Mouse (Mus musculus) cerebellum, adult 2 months (tissue): ENCODE measurements at regions not wholly inside any gene's neighbourhood (a gene's known extent, or its start where the extent isn't known, plus 50 kb on each side); places are given as distances from the start of the nearest gene placed in this dataset.
"Not testable (repeated sequence)": the region's sequence is repeated elsewhere in the genome, so short reads cannot be mapped to it uniquely, and the experiment has no call there.

Experiments used
- DNase-seq, 2 experiments: peaks; one replicate each; pipeline ENCODE4 v3.0.0; 2021
- H3K27ac ChIP-seq: fragments of 200-500 bp; 2 replicates; pipeline ENCODE4 v1.5.1; 2012; ENCODE audit warnings: low read length, control low read depth, inconsistent platforms; ENCODE audit not compliant: insufficient read depth
- H3K27me3 ChIP-seq: fragments of 200-500 bp; 2 replicates; pipeline ENCODE4 v1.6.1; 2012; ENCODE audit warnings: inconsistent platforms, mild to moderate bottlenecking, low read length, moderate library complexity; ENCODE audit not compliant: control insufficient read depth, insufficient read depth
- H3K4me1 ChIP-seq: fragments of 200-500 bp; 2 replicates; pipeline ENCODE4 v1.6.1; 2011; ENCODE audit warnings: low read length; ENCODE audit not compliant: control insufficient read depth, insufficient read depth
- H3K4me3 ChIP-seq: fragments of 200-500 bp; replicated peaks from 2 replicates; pipeline ENCODE3; 2011; ENCODE audit warnings: mild to moderate bottlenecking, low read depth, low read length, control low read depth; ENCODE audit not compliant: insufficient read depth
- CTCF ChIP-seq: fragments of 200-500 bp; IDR thresholded peaks from 2 replicates; pipeline ENCODE4 v1.5.1; 2011; ENCODE audit warnings: low read depth, mild to moderate bottlenecking, control low read depth, low read length, moderate library complexity, borderline replicate concordance; ENCODE audit not compliant: insufficient read depth
- POLR2A ChIP-seq: fragments of 200-500 bp; IDR thresholded peaks from 2 replicates; pipeline ENCODE4 v1.6.1; 2011; ENCODE audit warnings: low read length, control low read depth, borderline replicate concordance; ENCODE audit not compliant: insufficient read depth
- WGBS: fragments of 180-500 bp; shearing (Covaris S2); methylation state at CpG from one replicate; pipeline ENCODE4 v1.1.7; 2018; 5-methylcytosine and 5-hydroxymethylcytosine counted together

- TF ChIP-seq CTCF: no peak
- no peak for TF ChIP-seq POLR2A
- H3K27ac ChIP-seq: no peak overlapping the region
- 34% methylated on average over 7 of the region's 7 CpGs for WGBS
- H3K4me3 ChIP-seq: no peak overlapping the region
- no peaks in the 10 kb centered on the region for H3K27me3 ChIP-seq
- peak; percentile 43 to 49 for DNase-seq
- H3K4me1 ChIP-seq: peaks cover 6% of the 10 kb centered on the region; the same call in 1 of the 2 replicates
Measured at GRCm38 (mm10) chr4:143055371-143055770, 157.4 kb downstream of the Prdm2 start.

- H3K27me3 ChIP-seq: no peaks in the 10 kb centered on the region
- TF ChIP-seq CTCF (no peak), POLR2A (no peak)
- no peak for DNase-seq
- peaks cover 6% of the 10 kb centered on the region; the same call in 1 of the 2 replicates for H3K4me1 ChIP-seq
- WGBS: 90% methylated on average over 5 of the region's 5 CpGs
- H3K4me3 ChIP-seq: no peak overlapping the region
- no peak overlapping the region for H3K27ac ChIP-seq
Measured at GRCm38 (mm10) chr4:143053029-143053428, 159.8 kb downstream of the Prdm2 start.

GRCm38 (mm10) chr4:143051205-143051604 is 161.6 kb downstream of the Prdm2 start:
- H3K4me3 ChIP-seq: no peak overlapping the region
- 81% methylated on average over 1 of the region's 1 CpGs for WGBS
- H3K27me3 ChIP-seq: no peaks in the 10 kb centered on the region
- no peak overlapping the region for H3K27ac ChIP-seq
- H3K4me1 ChIP-seq: peaks cover 6% of the 10 kb centered on the region; the same call in 1 of the 2 replicates
- no peak for DNase-seq
- TF ChIP-seq CTCF (no peak), POLR2A (no peak)

GRCm38 (mm10) chr4:143045245-143045644 is 167.6 kb downstream of the Prdm2 start:
- DNase-seq: no peak
- H3K4me1 ChIP-seq: peaks cover 4% of the 10 kb centered on the region; the same call in 1 of the 2 replicates
- no peak overlapping the region for H3K27ac ChIP-seq
- 71% methylated on average over 7 of the region's 7 CpGs for WGBS
- H3K27me3 ChIP-seq: no peaks in the 10 kb centered on the region
- H3K4me3 ChIP-seq: no peak overlapping the region
- TF ChIP-seq CTCF: no peak
- no peak for TF ChIP-seq POLR2A

GRCm38 (mm10) chr4:143042806-143043205 is 170.0 kb downstream of the Prdm2 start:
- Histone ChIP-seq H3K27me3 (no peaks in the 10 kb centered on the region), H3K4me1 (peaks cover 4% of the 10 kb centered on the region; the same call in 1 of the 2 replicates), H3K27ac (no peak overlapping the region), H3K4me3 (no peak overlapping the region)
- peak; percentile 73 to 83 for DNase-seq
- 10% methylated on average over 6 of the region's 6 CpGs for WGBS
- no peak for TF ChIP-seq POLR2A
- TF ChIP-seq CTCF: no peak

- no peak for DNase-seq
- Histone ChIP-seq H3K27ac (no peak overlapping the region), H3K27me3 (no peaks in the 10 kb centered on the region), H3K4me1 (peaks cover 4% of the 10 kb centered on the region; the same call in 1 of the 2 replicates), H3K4me3 (no peak overlapping the region)
- TF ChIP-seq CTCF (no peak), POLR2A (no peak)
- 18% methylated on average over 9 of the region's 9 CpGs for WGBS
Measured at GRCm38 (mm10) chr4:143038626-143039025, 174.2 kb downstream of the Prdm2 start.

GRCm38 (mm10) chr4:143036704-143037103 is 176.1 kb downstream of the Prdm2 start:
- TF ChIP-seq CTCF: no peak
- no peak for TF ChIP-seq POLR2A
- WGBS: 61% methylated on average over 4 of the region's 4 CpGs
- Histone ChIP-seq H3K27me3 (no peaks in the 10 kb centered on the region), H3K4me3 (no peak overlapping the region), H3K27ac (no peak overlapping the region), H3K4me1 (no peaks in the 10 kb centered on the region)
- no peak for DNase-seq

GRCm38 (mm10) chr4:143035089-143035488 is 177.7 kb downstream of the Prdm2 start:
- not testable (repeated sequence) for H3K27me3 ChIP-seq, DNase-seq, H3K4me3 ChIP-seq, H3K27ac ChIP-seq, H3K4me1 ChIP-seq
- 26% methylated on average over 2 of the region's 2 CpGs for WGBS

- not testable (repeated sequence) for H3K27me3 ChIP-seq, H3K27ac ChIP-seq, DNase-seq, H3K4me3 ChIP-seq, H3K4me1 ChIP-seq
- 78% methylated on average over 2 of the region's 2 CpGs for WGBS
Measured at GRCm38 (mm10) chr4:143034324-143034723, 178.5 kb downstream of the Prdm2 start.
